Mouse (Mus musculus) ES-E14 (cell line): ENCODE measurements around the gene Furin.

Experiments used
- HCFC1 ChIP-seq: IDR thresholded peaks from 2 replicates; pipeline ENCODE4 v1.6.1; 2012; ENCODE audit warnings: low read length, inconsistent platforms, borderline replicate concordance; ENCODE audit not compliant: insufficient read depth
- MAFK ChIP-seq: IDR thresholded peaks from 2 replicates; pipeline ENCODE4 v1.6.1; 2014; ENCODE audit warnings: mild to moderate bottlenecking, low read depth, low read length, inconsistent platforms; ENCODE audit not compliant: insufficient read depth
- ZNF384 ChIP-seq: IDR thresholded peaks from 2 replicates; pipeline ENCODE4 v1.6.1; 2012; ENCODE audit warnings: low read depth, low read length, inconsistent platforms

DNA sequence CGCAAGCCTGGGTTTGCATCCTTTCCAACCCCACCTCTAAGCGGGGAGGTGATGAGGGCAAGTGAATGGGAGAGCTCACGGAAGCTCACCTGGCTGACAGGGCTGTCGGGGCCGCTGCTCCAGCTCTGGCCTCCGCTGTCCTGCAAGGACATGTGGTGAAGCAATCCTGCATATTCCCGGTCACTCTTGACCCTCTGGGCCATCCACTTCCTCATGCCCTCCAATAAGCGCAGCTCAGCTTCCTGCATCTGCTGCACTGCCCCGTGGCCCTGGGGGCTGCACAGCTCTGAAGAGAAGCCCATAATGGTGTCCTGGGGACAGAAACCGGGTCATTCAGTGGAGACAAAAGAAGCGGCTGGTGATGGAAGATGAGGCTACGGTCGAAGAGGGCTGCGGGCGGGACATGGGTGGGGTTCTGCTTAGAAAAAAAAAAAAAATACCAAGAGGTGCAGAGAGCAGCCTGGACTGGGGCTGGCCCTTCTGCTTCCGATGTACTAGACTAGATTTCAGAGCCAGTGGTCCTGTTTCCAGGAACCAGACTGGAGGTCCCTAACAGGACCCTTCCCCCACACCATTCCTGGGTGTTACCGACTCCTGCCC is 18.1 kb downstream of the Furin start:
- TF ChIP-seq ZNF384: peak; percentile 60; the same call in 1 of the 2 replicates
- TF ChIP-seq MAFK: no peak
- no peak for TF ChIP-seq HCFC1
